Mouse (Mus musculus): ENCODE measurements around the gene Fbxl17. TPM values are rescaled to one million over a fixed set of nuclear protein-coding genes. Genes with fewer than 3 reads are reported as not detected.

Gene Fbxl17
- polyA plus RNA-seq, 1 experiment from 2014 or later: 5.7 TPM

DNA sequence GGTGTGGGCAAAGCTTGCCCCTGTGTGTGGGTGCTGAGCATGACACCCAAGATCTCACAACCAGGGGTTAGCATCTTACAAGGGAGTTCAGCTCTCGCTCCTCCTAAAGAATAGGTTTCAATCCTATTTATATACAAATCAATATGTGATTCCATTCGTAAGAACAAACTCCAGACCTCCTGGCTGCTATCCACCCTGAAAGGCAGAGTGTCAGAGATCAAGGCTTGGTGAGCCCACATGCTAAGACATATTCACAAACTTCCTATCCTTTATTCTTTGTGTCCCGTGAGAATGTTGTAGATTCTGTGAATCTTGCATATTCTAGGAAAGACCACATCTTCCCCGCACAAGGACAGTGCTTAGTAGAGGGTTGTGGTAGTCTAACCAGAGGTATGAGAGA, 108.9 kb downstream of the Fbxl17 start:
- ATAC-seq (replicated peaks; ENCODE audit: low FRiP score): no peak
- no peak overlapping the region for H3K9ac ChIP-seq
- no peaks in the 10 kb centered on the region for H3K4me1 ChIP-seq
- H3K9me3 ChIP-seq (replicated peaks): no peaks in the 10 kb centered on the region
- H3K36me3 ChIP-seq: 0 out of 2 replicates have a peak, but pooled peaks cover 2% of the 10 kb centered on the region
- H3K4me3 ChIP-seq (replicated peaks): no peak overlapping the region
- WGBS: 89% methylated on average over 4 of the region's 4 CpGs
- no peak overlapping the region for H3K4me2 ChIP-seq
- no peak overlapping the region for H3K27ac ChIP-seq
- no peaks in the 10 kb centered on the region for H3K27me3 ChIP-seq

DNA sequence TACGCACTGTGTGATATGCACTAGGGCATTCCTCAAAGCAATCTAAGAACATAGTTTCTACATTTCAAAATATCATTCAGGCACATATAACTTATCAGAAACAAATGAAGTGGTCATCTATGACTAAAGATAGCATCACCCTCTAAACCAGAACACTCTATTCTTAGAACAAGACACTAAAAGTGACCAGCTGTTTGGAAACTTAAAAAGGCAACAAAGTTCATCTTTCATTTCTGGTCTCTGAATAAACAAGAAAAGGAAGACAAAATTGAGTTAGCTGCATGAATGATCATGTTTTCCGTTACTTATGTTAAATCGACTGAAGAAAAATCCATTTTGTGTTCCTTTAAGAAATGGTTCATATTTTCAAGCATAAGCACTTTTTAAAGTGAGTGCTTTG, 128.8 kb downstream of the Fbxl17 start:
- H3K27me3 ChIP-seq: no peaks in the 10 kb centered on the region
- 0 out of 2 replicates have a peak, but pooled peaks cover 5% of the 10 kb centered on the region for H3K36me3 ChIP-seq
- 0 out of 2 replicates have a peak, but pooled peaks cover 3% of the 10 kb centered on the region for H3K4me1 ChIP-seq
- 81% methylated on average over 3 of the region's 3 CpGs for WGBS
- no peak overlapping the region for H3K27ac ChIP-seq
- H3K4me2 ChIP-seq: no peak overlapping the region
- no peak overlapping the region for H3K4me3 ChIP-seq (replicated peaks)
- ATAC-seq (replicated peaks; ENCODE audit: low FRiP score): no peak
- 0 out of 2 replicates have a peak, but pooled peaks cover 3% of the 10 kb centered on the region for H3K9me3 ChIP-seq (replicated peaks)
- H3K9ac ChIP-seq: no peak overlapping the region

DNA sequence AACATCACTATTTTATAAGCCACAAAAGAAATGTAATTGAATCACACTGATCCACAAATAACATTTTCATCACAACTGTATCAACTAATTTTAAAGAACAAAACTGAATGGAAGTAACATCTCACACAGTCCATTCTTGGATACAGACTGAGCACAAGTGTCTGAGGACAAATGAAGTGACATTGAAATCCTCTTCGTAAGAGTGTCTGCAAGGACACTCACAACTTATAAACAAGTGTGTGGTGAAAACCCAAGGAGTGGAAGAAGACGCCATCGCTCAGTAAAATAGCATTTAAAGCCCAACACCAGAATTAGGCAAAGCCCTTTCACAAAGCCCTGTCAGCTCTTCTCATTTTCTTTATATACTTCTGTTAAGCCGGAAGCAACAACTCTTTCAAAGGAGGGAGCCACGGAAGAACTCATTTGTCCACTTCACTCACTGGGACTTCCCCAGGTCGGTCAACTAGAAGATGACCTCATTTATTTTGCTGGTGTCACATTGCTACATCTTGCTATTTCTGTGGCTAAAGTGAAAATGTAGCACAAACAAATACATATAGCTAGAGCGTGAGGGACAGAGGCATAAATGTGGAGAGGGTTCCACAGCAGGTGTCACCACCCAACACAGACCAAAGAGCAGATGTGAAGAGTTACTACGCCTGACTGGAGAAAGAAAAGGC, 130.0 kb downstream of the Fbxl17 start:
- H3K36me3 ChIP-seq: no peaks in the 10 kb centered on the region
- ATAC-seq (replicated peaks; ENCODE audit: low FRiP score): no peak
- no peak overlapping the region for H3K9ac ChIP-seq
- H3K27ac ChIP-seq: no peak overlapping the region
- no peak overlapping the region for H3K4me2 ChIP-seq
- no peaks in the 10 kb centered on the region for H3K9me3 ChIP-seq (replicated peaks)
- no peaks in the 10 kb centered on the region for H3K27me3 ChIP-seq
- WGBS: 62% methylated on average over 8 of the region's 8 CpGs
- H3K4me3 ChIP-seq (replicated peaks): no peak overlapping the region
- 0 out of 2 replicates have a peak, but pooled peaks cover 4% of the 10 kb centered on the region for H3K4me1 ChIP-seq

DNA sequence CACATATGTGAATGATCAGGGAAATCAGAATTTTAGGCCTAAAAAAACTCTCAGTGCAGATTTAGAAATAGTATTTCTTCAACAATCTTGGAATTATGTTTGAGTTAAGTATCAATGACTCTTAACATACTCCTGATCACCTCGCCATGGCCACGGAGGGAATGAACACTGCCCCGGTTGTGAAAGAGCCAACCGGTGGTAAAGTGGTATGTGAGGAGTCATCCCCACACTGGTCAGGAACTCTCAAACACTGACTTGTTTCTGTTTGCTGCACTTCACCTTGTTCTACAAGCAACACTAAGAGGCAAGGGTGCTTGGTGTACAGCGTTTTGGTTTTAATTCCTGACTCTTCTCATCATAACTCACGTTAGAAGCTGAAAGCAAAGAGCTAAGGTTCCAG, 132.3 kb downstream of the Fbxl17 start:
- H3K9me3 ChIP-seq (replicated peaks): no peaks in the 10 kb centered on the region
- no peak for ATAC-seq (replicated peaks; ENCODE audit: low FRiP score)

DNA sequence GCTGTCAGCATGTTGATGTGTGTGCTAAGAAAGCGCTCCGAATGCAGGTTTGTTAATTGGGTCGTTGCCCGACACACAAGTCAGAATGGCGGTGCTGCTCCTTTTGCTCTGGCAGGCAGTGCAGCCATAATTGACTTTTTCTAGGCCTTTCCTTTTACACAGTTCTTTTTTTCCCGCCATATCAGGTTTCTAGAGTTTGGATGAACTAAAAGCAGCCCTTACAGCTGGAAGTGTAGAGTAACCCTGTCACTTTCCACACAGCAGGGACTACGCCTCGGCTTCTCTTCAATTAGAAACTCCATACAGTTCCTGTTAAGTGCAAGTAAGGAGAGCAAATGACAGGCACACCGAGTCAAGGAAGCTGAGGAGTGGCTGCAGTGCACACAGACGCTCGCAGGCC, 133.8 kb downstream of the Fbxl17 start:
- Histone ChIP-seq H3K27ac (no peak overlapping the region), H3K36me3 (no peaks in the 10 kb centered on the region), H3K9ac (no peak overlapping the region), H3K4me2 (no peak overlapping the region), H3K4me1 (0 out of 2 replicates have a peak, but pooled peaks cover 4% of the 10 kb centered on the region), H3K27me3 (no peaks in the 10 kb centered on the region), H3K9me3 (replicated peaks) (no peaks in the 10 kb centered on the region), H3K4me3 (replicated peaks) (no peak overlapping the region)
- no peak for ATAC-seq (replicated peaks; ENCODE audit: low FRiP score)
- 38% methylated on average over 11 of the region's 11 CpGs for WGBS

More for the DNA sequence above, 132.3 kb downstream of the Fbxl17 start:
- WGBS: 76% methylated on average over 6 of the region's 6 CpGs
- H3K4me2 ChIP-seq: no peak overlapping the region
- H3K4me1 ChIP-seq: 0 out of 2 replicates have a peak, but pooled peaks cover 4% of the 10 kb centered on the region
- H3K27me3 ChIP-seq: no peaks in the 10 kb centered on the region
- H3K27ac ChIP-seq: no peak overlapping the region
- no peaks in the 10 kb centered on the region for H3K36me3 ChIP-seq
- no peak overlapping the region for H3K4me3 ChIP-seq (replicated peaks)
- no peak overlapping the region for H3K9ac ChIP-seq

DNA sequence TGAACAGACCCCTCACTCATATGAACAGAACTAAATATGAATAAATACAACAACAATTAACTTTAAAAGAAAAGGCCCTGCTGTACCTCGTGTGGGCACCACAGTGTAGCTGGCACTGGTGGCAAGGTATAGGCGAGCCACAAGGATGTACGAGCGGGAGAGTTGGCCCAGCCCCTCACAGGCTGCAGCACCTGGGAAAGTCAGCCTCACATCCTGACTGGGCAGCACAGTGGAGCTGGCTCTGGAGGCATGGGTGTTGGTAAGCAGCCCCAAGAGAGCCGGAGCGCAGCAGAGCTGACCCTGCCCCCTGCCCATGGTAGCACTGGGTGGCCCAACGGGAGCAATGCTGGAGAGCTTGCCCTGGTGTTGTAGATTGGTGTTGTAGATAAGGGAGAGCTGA, 135.2 kb downstream of the Fbxl17 start:
- no peak for ATAC-seq (replicated peaks; ENCODE audit: low FRiP score)
- Histone ChIP-seq H3K27ac (no peak overlapping the region), H3K9me3 (replicated peaks) (no peaks in the 10 kb centered on the region)

DNA sequence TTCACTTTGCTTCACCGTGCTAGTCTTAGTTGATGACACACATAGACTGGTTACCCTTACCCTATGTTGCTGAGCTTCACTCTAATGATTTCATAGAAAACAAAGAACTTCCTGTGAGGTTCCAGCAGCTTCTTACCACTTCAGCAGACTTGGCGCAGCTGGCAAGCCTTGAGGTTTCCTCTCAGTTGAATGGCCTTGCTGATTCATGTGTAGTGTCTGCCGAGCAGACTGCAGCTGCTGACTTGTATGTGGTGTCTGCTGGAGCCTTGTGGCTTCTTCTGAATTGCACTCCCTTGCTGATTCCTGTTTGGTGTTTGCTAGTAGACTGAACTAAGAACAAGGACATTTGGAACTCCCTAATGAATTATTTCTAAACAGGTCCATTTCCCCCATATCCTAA, 137.6 kb downstream of the Fbxl17 start:
- 76% methylated on average over 3 of the region's 3 CpGs for WGBS
- Histone ChIP-seq H3K36me3 (no peaks in the 10 kb centered on the region), H3K27ac (no peak overlapping the region), H3K4me1 (0 out of 2 replicates have a peak, but pooled peaks cover 4% of the 10 kb centered on the region), H3K4me2 (no peak overlapping the region), H3K9ac (no peak overlapping the region), H3K27me3 (no peaks in the 10 kb centered on the region), H3K4me3 (replicated peaks) (no peak overlapping the region), H3K9me3 (replicated peaks) (no peaks in the 10 kb centered on the region)
- ATAC-seq (replicated peaks; ENCODE audit: low FRiP score): no peak

More for the DNA sequence above, 135.2 kb downstream of the Fbxl17 start:
- whole genome bisulfite sequencing: 86% methylated on average over 7 of the region's 7 CpGs
- Histone ChIP-seq H3K4me2 (no peak overlapping the region), H3K9ac (no peak overlapping the region), H3K4me1 (0 out of 2 replicates have a peak, but pooled peaks cover 4% of the 10 kb centered on the region), H3K27me3 (no peaks in the 10 kb centered on the region), H3K4me3 (replicated peaks) (no peak overlapping the region), H3K36me3 (no peaks in the 10 kb centered on the region)

DNA sequence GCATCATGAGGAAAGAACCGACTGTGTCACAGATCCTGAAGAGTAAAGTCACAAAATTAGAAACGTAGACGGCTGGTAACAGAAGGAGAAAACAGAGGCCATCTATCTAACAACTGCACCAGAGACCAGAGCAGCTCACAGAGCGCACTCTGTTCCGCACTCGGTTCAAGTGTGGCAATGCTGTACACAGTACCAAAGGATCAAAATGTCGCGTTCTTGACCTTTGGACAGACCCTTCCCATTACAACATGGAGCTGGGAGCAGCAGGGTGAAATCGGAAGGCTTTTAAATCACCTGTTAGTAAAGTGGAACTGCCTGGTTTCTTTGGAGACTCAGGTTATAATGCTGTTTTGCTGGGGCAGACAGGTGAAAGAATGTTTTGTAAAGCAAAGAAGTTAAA, 138.1 kb downstream of the Fbxl17 start:
- Histone ChIP-seq H3K27me3 (no peaks in the 10 kb centered on the region), H3K36me3 (no peaks in the 10 kb centered on the region), H3K4me3 (replicated peaks) (no peak overlapping the region), H3K4me1 (0 out of 2 replicates have a peak, but pooled peaks cover 4% of the 10 kb centered on the region), H3K9ac (no peak overlapping the region), H3K27ac (no peak overlapping the region), H3K4me2 (no peak overlapping the region), H3K9me3 (replicated peaks) (no peaks in the 10 kb centered on the region)
- ATAC-seq (replicated peaks; ENCODE audit: low FRiP score): no peak
- WGBS: 93% methylated on average over 9 of the region's 9 CpGs

DNA sequence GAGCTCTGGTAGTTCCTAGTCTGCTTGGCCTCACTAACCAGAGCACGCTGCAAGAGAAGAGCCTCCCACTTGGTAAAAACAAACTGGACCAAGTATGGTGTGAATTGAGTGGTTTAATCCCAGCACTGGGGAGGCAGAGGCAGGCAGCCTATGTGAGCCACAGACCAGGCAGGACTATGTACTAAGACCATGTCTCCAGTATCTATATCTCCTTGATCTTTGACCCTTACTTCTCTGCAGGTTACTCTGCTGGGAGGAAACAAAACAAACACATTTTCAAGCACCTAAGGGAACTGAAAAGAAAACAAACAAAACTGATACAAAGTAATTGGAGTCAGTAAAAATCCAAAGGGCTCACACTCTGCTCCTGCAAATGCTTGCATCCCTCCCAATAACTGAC, 141.0 kb downstream of the Fbxl17 start:
- Histone ChIP-seq H3K4me1 (no peaks in the 10 kb centered on the region), H3K4me2 (no peak overlapping the region), H3K9me3 (replicated peaks) (no peaks in the 10 kb centered on the region), H3K27ac (no peak overlapping the region), H3K36me3 (0 out of 2 replicates have a peak, but pooled peaks cover 5% of the 10 kb centered on the region), H3K4me3 (replicated peaks) (no peak overlapping the region), H3K9ac (no peak overlapping the region), H3K27me3 (no peaks in the 10 kb centered on the region)
- ATAC-seq (replicated peaks; ENCODE audit: low FRiP score): no peak
- 62% methylated on average over 1 of the region's 1 CpGs for WGBS

DNA sequence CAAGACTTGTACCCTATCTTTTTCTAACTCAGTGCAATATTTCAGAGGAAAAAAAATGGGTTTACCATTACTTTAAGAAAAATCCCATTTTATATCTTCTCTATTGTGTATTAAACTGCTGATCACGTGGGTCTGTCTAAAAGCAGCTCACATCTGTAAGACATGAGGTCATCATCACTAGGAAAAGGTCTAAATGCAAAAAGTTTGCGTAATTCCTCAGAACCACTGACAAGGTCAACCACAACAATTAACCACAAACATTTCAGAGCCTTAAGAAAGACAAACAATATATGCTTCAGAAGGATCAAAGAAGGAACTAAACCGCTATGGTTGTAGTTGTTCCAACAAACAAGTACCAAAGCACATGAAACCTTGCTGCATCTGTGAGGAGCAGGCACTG, 143.6 kb downstream of the Fbxl17 start:
- Histone ChIP-seq H3K9me3 (replicated peaks) (no peaks in the 10 kb centered on the region), H3K4me3 (replicated peaks) (no peak overlapping the region), H3K4me2 (no peak overlapping the region), H3K4me1 (no peaks in the 10 kb centered on the region), H3K36me3 (0 out of 2 replicates have a peak, but pooled peaks cover 5% of the 10 kb centered on the region), H3K9ac (no peak overlapping the region), H3K27ac (no peak overlapping the region), H3K27me3 (no peaks in the 10 kb centered on the region)
- ATAC-seq (replicated peaks; ENCODE audit: low FRiP score): no peak
- WGBS: 84% methylated on average over 3 of the region's 3 CpGs

DNA sequence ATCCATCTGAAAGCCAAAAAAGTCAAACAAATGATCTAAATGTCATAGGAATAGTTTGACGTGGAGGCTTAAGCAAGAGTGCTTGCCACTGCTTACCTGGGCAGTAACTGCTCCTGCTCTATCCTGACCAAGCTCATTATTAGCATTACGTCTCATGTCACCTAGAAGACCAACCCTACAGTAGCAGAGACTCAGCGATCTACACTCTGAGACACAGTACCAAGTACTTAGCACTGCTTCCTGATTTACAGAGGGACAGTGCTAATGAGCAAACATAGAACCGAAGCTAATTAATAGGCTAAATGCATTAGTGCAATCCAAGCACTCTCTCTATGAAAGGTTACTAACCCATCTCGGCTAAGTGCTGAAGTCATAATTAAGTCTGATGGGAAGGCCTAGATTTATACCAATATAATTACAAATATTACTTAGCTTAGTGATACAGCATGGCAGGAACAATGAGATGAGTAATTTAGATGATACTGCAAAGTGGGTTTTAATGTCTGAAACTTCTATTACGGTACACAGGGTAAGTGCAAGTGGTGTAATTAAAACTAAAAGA, 147.1 kb downstream of the Fbxl17 start:
- H3K4me3 ChIP-seq (replicated peaks): no peak overlapping the region
- H3K9ac ChIP-seq: no peak overlapping the region
- no peak overlapping the region for H3K27ac ChIP-seq
- no peak overlapping the region for H3K4me2 ChIP-seq
- 91% methylated on average over 6 of the region's 6 CpGs for WGBS
- no peaks in the 10 kb centered on the region for H3K4me1 ChIP-seq
- no peaks in the 10 kb centered on the region for H3K9me3 ChIP-seq (replicated peaks)
- ATAC-seq (replicated peaks; ENCODE audit: low FRiP score): no peak
- H3K36me3 ChIP-seq: 0 out of 2 replicates have a peak, but pooled peaks cover 5% of the 10 kb centered on the region
- no peaks in the 10 kb centered on the region for H3K27me3 ChIP-seq

DNA sequence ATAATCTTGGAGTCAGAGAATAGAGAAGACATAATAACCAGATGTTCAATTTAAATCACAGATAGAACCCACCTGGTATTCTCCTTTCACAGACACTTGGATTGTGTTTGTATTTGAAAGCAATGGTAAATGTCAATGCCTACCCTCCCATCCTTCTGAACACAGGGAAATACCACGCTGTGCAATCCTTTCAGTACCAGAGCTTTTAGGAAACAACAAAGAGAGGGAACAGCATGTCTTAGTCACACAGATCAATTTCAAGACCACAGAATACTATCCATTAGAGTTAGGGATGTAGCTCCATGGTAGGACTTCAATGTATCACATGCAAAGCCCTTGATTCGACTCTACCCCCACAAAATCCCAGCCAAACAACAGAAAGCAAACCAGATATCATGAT, 148.1 kb downstream of the Fbxl17 start:
- Histone ChIP-seq H3K4me1 (no peaks in the 10 kb centered on the region), H3K36me3 (peaks cover 11% of the 10 kb centered on the region), H3K4me2 (no peak overlapping the region), H3K9me3 (replicated peaks) (no peaks in the 10 kb centered on the region), H3K27ac (no peak overlapping the region), H3K9ac (no peak overlapping the region), H3K4me3 (replicated peaks) (no peak overlapping the region), H3K27me3 (no peaks in the 10 kb centered on the region)
- no peak for ATAC-seq (replicated peaks; ENCODE audit: low FRiP score)
- WGBS: 80% methylated on average over 2 of the region's 2 CpGs
